Mouse (Mus musculus) brain, embryonic 14.5 days (tissue): ENCODE data around the gene Ifrd2.

Experiments
- CTCF ChIP-seq: fragments of 200-500 bp; IDR thresholded peaks from 2 replicates; pipeline ENCODE4 v1.5.1; 2012; ENCODE audit warnings: inconsistent platforms, mild to moderate bottlenecking, moderate library complexity, borderline replicate concordance; ENCODE audit not compliant: insufficient read depth, insufficient read length; ENCODE audit errors: extremely low read depth
- POLR2A ChIP-seq: fragments of 200-500 bp; IDR thresholded peaks from 2 replicates; pipeline ENCODE4 v1.6.1; 2012; ENCODE audit warnings: mild to moderate bottlenecking, inconsistent platforms, borderline replicate concordance; ENCODE audit not compliant: poor library complexity, insufficient read depth, insufficient read length, severe bottlenecking; ENCODE audit errors: extremely low read depth

GRCm38 (mm10) chr9:107547957-107548356 is 39.5 kb upstream of the Ifrd2 start:
- TF ChIP-seq CTCF (no peak), POLR2A (no peak)
